Mouse (Mus musculus) heart, adult 2 months (tissue): ENCODE data around the gene Cacna1d.

Experiments
- CTCF ChIP-seq: fragments of 200-600 bp; IDR thresholded peaks from 2 replicates; pipeline ENCODE4 v1.8.1; 2022; ENCODE audit warnings: antibody characterized with exemption, mild to moderate bottlenecking, moderate library complexity
- POLR2A ChIP-seq: fragments of 200-500 bp; IDR thresholded peaks from 2 replicates; pipeline ENCODE4 v1.6.1; 2011; ENCODE audit warnings: mild to moderate bottlenecking, low read depth, low read length, control low read depth; ENCODE audit not compliant: insufficient read depth

GRCm38 (mm10) chr14:30009864-30010560 lies 481.2 kb downstream of the Cacna1d start:
- TF ChIP-seq CTCF (no peak), POLR2A (no peak)
